Comparison of ENCODE assay signal across 10 mouse cellular contexts in genomic region chr11:116020519-116020922, GRCm38 (mm10). TPM values are rescaled to one million over a fixed set of nuclear protein-coding genes. Genes with fewer than 3 reads are reported as not detected.
DNase-seq lines count a peak whose midpoint lies in the region; ATAC-seq and TF ChIP-seq lines count a peak whose summit lies in the region.
"Had no signal": no experiment of that assay in that cellular context is flagged by ENCODE, and none has a peak within 500 bp of the region (broad histone marks: within the 10 kb centered on the region; RNA-seq: fewer than 3 reads in every experiment).

No protein-coding gene starts in this region.

- no peak overlapping the region for H3K4me3 ChIP-seq in gastrocnemius, adult 2 months
- H3K4me3 ChIP-seq in lung, embryonic 15.5 days: no peak overlapping the region
- no peak overlapping the region for H3K4me3 ChIP-seq in lung, adult 2 months (replicated peaks; ENCODE audit: extremely low read depth, low read depth, low read length)
- no peak overlapping the region for H3K4me3 ChIP-seq in midbrain, postnatal 0 days (ENCODE audit: low read depth, low read length)
- H3K4me3 ChIP-seq: limb, embryonic 15.5 days had no signal

- WGBS in lung, embryonic 15.5 days: 18% methylated on average over 1 of the region's 1 CpGs
- 16% methylated on average over 1 of the region's 1 CpGs for WGBS in lung, adult 2 months
- 53% methylated on average over 1 of the region's 1 CpGs for WGBS in midbrain, postnatal 0 days

- DNase-seq in gastrocnemius, adult 2 months: no peak
- no peak for DNase-seq in gastrocnemius, postnatal 4 days (ENCODE audit: low spot score in 2 of 2)
- no peak for DNase-seq in lung, adult 2 months
- DNase-seq in MN1 (ENCODE audit: low spot score): peak; percentile 57
- no peak for DNase-seq in midbrain, postnatal 0 days (ENCODE audit: low spot score)
- no peak for DNase-seq in kidney, adult 9 months
- DNase-seq: cerebellum, adult 18-20 months had no signal

- intact Hi-C loops in gastrocnemius, adult 2 months (cut with DNase I): loop anchor here (2.0 kb wide), 1 partner anchor 86 kb away; no protein-coding TSS in a partner anchor

- TF ChIP-seq POLR2A in lung, adult 2 months (IDR thresholded peaks at IDR 0.05; ENCODE audit: borderline replicate concordance, extremely low read depth, low read depth, low read length): no peak

- ATAC-seq in lung, embryonic 15.5 days (ENCODE audit: borderline replicate concordance, extremely low read depth, low FRiP score, low TSS enrichment): no peak
- no peak for ATAC-seq in midbrain, postnatal 0 days (ENCODE audit: low FRiP score)
- no peak for ATAC-seq in activated CD4-positive, CD25-positive, alpha-beta regulatory T cell, adult 4 months

- H3K4me2 ChIP-seq in lung, embryonic 15.5 days: no peak overlapping the region
- no peak overlapping the region for H3K4me2 ChIP-seq in midbrain, postnatal 0 days (ENCODE audit: low read depth, low read length, poor library complexity, severe bottlenecking)
- H3K4me2 ChIP-seq: limb, embryonic 15.5 days had no signal

- no peak overlapping the region for H3K9ac ChIP-seq in lung, embryonic 15.5 days
- H3K9ac ChIP-seq in midbrain, postnatal 0 days (replicated peaks; ENCODE audit: low read length, poor library complexity, severe bottlenecking): no peak overlapping the region
- H3K9ac ChIP-seq: limb, embryonic 15.5 days had no signal

- TF ChIP-seq CTCF in gastrocnemius, adult 2 months (IDR thresholded peaks at IDR 0.05): peak; percentile 22; the same call in 1 of the 2 replicates
- no peak for TF ChIP-seq CTCF in lung, adult 2 months (IDR thresholded peaks at IDR 0.05; ENCODE audit: insufficient read depth, low read length)
- peak; percentile 54 for TF ChIP-seq CTCF in midbrain, postnatal 0 days (IDR thresholded peaks at IDR 0.05)

- H3K27ac ChIP-seq in gastrocnemius, adult 2 months: no peak overlapping the region
- H3K27ac ChIP-seq in lung, embryonic 15.5 days: peak overlapping the region; percentile 33; the same call in 1 of the 2 replicates
- no peak overlapping the region for H3K27ac ChIP-seq in midbrain, postnatal 0 days (ENCODE audit: low read depth, low read length)

- H3K27me3 ChIP-seq in lung, embryonic 15.5 days: no peaks in the 10 kb centered on the region
- H3K27me3 ChIP-seq in midbrain, postnatal 0 days (ENCODE audit: insufficient read depth, low read length): no peaks in the 10 kb centered on the region
- H3K27me3 ChIP-seq: limb, embryonic 15.5 days had no signal

- H3K9me3 ChIP-seq in lung, embryonic 15.5 days: no peaks in the 10 kb centered on the region
- no peaks in the 10 kb centered on the region for H3K9me3 ChIP-seq in midbrain, postnatal 0 days (ENCODE audit: low read length)
- H3K9me3 ChIP-seq: limb, embryonic 15.5 days had no signal

- H3K4me1 ChIP-seq in lung, embryonic 15.5 days: peaks cover 17% of the 10 kb centered on the region
- H3K4me1 ChIP-seq in lung, adult 2 months (ENCODE audit: control insufficient read depth, insufficient read depth, low read length): no peaks in the 10 kb centered on the region
- H3K4me1 ChIP-seq in midbrain, postnatal 0 days (ENCODE audit: insufficient read depth, low read length): 0 out of 2 replicates have a peak, but pooled peaks cover 4% of the 10 kb centered on the region
- H3K4me1 ChIP-seq: limb, embryonic 15.5 days had no signal

- H3K36me3 ChIP-seq in lung, embryonic 15.5 days: peaks cover 17% of the 10 kb centered on the region
- peaks cover 3% of the 10 kb centered on the region; the same call in 1 of the 2 replicates for H3K36me3 ChIP-seq in midbrain, postnatal 0 days (ENCODE audit: insufficient read depth, low read length)

RNA-seq across cellular contexts. Expression of gene H3f3b, which starts 7.2 kb away (rescaled TPM):
- 10 to 100 TPM; 55.9 to 58.7 TPM for total RNA-seq in gastrocnemius, adult 2 months (2021)
- 100 to 1,000 TPM; 383 to 437 TPM for total RNA-seq in gastrocnemius, postnatal 4 days (2021)
- 1,879 and 1,955 TPM in 2 replicates for polyA plus RNA-seq in lung, embryonic 15.5 days (2015; fragmentation: Nextera tagmentation; extraction: Ambion mirVana)
- 223 and 243 TPM in 2 replicates for polyA plus RNA-seq in lung, adult 2 months (2012; rRNA removed)
- total RNA-seq in midbrain, postnatal 0 days (2014; rRNA removed): 568 and 792 TPM in 2 replicates
- polyA plus RNA-seq in midbrain, postnatal 0 days (2015; fragmentation: Nextera tagmentation; extraction: Ambion mirVana): 2,143 and 2,254 TPM in 2 replicates
- 1,000 to 10,000 TPM; 1,520 to 1,873 TPM for polyA plus RNA-seq in activated CD4-positive, CD25-positive, alpha-beta regulatory T cell, adult 4 months (2017; shearing (Covaris generic))

RNA-seq across cellular contexts. Expression of gene Galk1, which starts 8.0 kb away (rescaled TPM):
- 1 to 10 TPM; 3.0 to 3.8 TPM for total RNA-seq in gastrocnemius, adult 2 months (2021)
- total RNA-seq in gastrocnemius, postnatal 4 days (2021): 10 to 100 TPM; 32.7 to 40.0 TPM
- polyA plus RNA-seq in lung, embryonic 15.5 days (2015; fragmentation: Nextera tagmentation; extraction: Ambion mirVana): 215 and 229 TPM in 2 replicates
- polyA plus RNA-seq in lung, adult 2 months (2012; rRNA removed): 49.5 and 57.1 TPM in 2 replicates
- total RNA-seq in midbrain, postnatal 0 days (2014; rRNA removed): 36.3 and 44.0 TPM in 2 replicates
- 47.7 and 49.5 TPM in 2 replicates for polyA plus RNA-seq in midbrain, postnatal 0 days (2015; fragmentation: Nextera tagmentation; extraction: Ambion mirVana)
- polyA plus RNA-seq in activated CD4-positive, CD25-positive, alpha-beta regulatory T cell, adult 4 months (2017; shearing (Covaris generic)): 10 to 100 TPM; 23.0 to 25.3 TPM

RNA-seq across cellular contexts. Expression of gene Unk, which starts 9.6 kb away (rescaled TPM):
- 1 to 10 TPM; 7.0 to 7.4 TPM for total RNA-seq in gastrocnemius, adult 2 months (2021)
- total RNA-seq in gastrocnemius, postnatal 4 days (2021): 10 to 100 TPM; 25.9 to 26.0 TPM
- polyA plus RNA-seq in lung, embryonic 15.5 days (2015; fragmentation: Nextera tagmentation; extraction: Ambion mirVana): 37.0 and 37.7 TPM in 2 replicates
- polyA plus RNA-seq in lung, adult 2 months (2012; rRNA removed): 48.6 and 54.0 TPM in 2 replicates
- 45.2 and 55.1 TPM in 2 replicates for total RNA-seq in midbrain, postnatal 0 days (2014; rRNA removed)
- 25.5 and 26.7 TPM in 2 replicates for polyA plus RNA-seq in midbrain, postnatal 0 days (2015; fragmentation: Nextera tagmentation; extraction: Ambion mirVana)
- 10 to 100 TPM; 10.4 to 12.3 TPM for polyA plus RNA-seq in activated CD4-positive, CD25-positive, alpha-beta regulatory T cell, adult 4 months (2017; shearing (Covaris generic))

RNA-seq across cellular contexts. Expression of gene Itgb4, which starts 46.0 kb away (rescaled TPM):
- total RNA-seq in gastrocnemius, adult 2 months (2021): 1 to 10 TPM; 4.2 to 4.5 TPM
- 1 to 10 TPM; 5.1 to 6.2 TPM for total RNA-seq in gastrocnemius, postnatal 4 days (2021)
- polyA plus RNA-seq in lung, embryonic 15.5 days (2015; fragmentation: Nextera tagmentation; extraction: Ambion mirVana): 2.6 and 3.4 TPM in 2 replicates
- 11.0 and 14.7 TPM in 2 replicates for polyA plus RNA-seq in lung, adult 2 months (2012; rRNA removed)
- total RNA-seq in midbrain, postnatal 0 days (2014; rRNA removed): 2.2 and 3.0 TPM in 2 replicates
- 1.0 and 1.2 TPM in 2 replicates for polyA plus RNA-seq in midbrain, postnatal 0 days (2015; fragmentation: Nextera tagmentation; extraction: Ambion mirVana)
- polyA plus RNA-seq in activated CD4-positive, CD25-positive, alpha-beta regulatory T cell, adult 4 months (2017; shearing (Covaris generic)): not detected

RNA-seq across cellular contexts. Expression of gene Unc13d, which starts 57.2 kb away (rescaled TPM):
- total RNA-seq in gastrocnemius, adult 2 months (2021): under 1 TPM; 0.13 to 0.50 TPM
- total RNA-seq in gastrocnemius, postnatal 4 days (2021): 1 to 10 TPM; 1.1 to 2.0 TPM
- polyA plus RNA-seq in lung, embryonic 15.5 days (2015; fragmentation: Nextera tagmentation; extraction: Ambion mirVana): 4.1 and 6.4 TPM in 2 replicates
- 51.6 and 56.4 TPM in 2 replicates for polyA plus RNA-seq in lung, adult 2 months (2012; rRNA removed)
- total RNA-seq in midbrain, postnatal 0 days (2014; rRNA removed): 0.22 and 0.71 TPM in 2 replicates
- polyA plus RNA-seq in midbrain, postnatal 0 days (2015; fragmentation: Nextera tagmentation; extraction: Ambion mirVana): 0.67 and 0.77 TPM in 2 replicates
- polyA plus RNA-seq in activated CD4-positive, CD25-positive, alpha-beta regulatory T cell, adult 4 months (2017; shearing (Covaris generic)): 100 to 1,000 TPM in 1 of 2 experiments, 10 to 100 TPM in 1; 68.6 to 116 TPM
